Mouse (Mus musculus): Measurements from ENCODE around the gene Gm13040. TPM values are rescaled to one million over a fixed set of nuclear protein-coding genes. Genes with fewer than 3 reads are reported as not detected.
"Not testable (repeated sequence)": the region's sequence is repeated elsewhere in the genome, so short reads cannot be mapped to it uniquely, and the experiment has no call there.

Gm13040 gene
- total RNA-seq (2012; rRNA removed) = not detected in 2 replicates
- polyA plus RNA-seq (2012; ENCODE audit: insufficient read depth in 1 of 2, insufficient read length in 2 of 2, low read depth in 1 of 2, low replicate concordance in 2 of 2, missing spikeins in 1 of 2) = not detected

DNA sequence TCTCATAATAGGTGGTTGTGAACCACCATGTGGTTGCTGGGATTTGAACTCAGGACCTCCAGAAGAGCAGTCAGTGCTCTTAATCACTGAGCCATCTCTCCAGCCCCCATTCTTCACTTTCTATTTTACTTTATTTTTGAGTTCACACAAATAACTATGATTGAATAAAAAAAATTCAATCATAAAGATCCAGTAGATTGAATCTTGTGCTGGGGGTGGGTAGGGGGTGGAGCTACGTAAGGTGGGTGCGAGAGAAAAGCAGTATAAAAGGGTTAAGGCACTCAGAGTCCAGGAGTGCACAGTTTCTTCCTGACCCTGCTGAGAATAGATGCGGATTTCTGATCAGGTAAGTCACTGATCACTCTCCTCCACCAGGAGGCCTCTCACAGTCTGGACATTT, at the start of gene Gm13040:
TSS of gene Gm13040 (plus strand) at position 301 of the 400 bp plus-strand sequence.
- not testable (repeated sequence) for H3K27ac ChIP-seq (ENCODE audit: control insufficient read depth, low read depth, low read length)

DNA sequence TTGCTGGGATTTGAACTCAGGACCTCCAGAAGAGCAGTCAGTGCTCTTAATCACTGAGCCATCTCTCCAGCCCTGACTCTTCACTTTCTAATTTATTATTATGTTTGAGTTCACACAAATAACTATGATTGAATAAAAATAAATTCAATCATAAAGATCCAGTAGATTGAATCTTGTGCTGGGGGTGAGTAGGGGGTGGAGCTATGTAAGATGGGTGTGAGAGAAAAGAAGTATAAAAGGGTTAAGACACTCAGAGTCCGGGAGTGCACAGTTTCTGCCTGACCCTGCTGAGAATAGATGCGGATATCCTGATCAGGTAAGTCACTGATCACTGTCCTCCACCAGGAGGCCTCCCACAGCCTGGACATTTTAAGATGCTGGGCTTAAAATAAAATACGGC, 24.7 kb upstream of the Gm13040 start, which contains the start of gene Gm13043:
TSS of gene Gm13043 (plus strand) at position 301 of the 400 bp plus-strand sequence.
- no peaks in the 10 kb centered on the region for H3K79me2 ChIP-seq (ENCODE audit: control insufficient read depth, insufficient read depth, low read length, poor library complexity)
- H3K27ac ChIP-seq (ENCODE audit: control insufficient read depth, low read depth, low read length) = no peak within 1 kb of the TSS
- H3K4me3 ChIP-seq (ENCODE audit: control insufficient read depth in 1 of 2, insufficient read depth in 1 of 2, low read depth in 2 of 2, low read length in 2 of 2) = no peak within 1 kb of the TSS
- no peaks in the 10 kb centered on the region for H3K27me3 ChIP-seq (ENCODE audit: control insufficient read depth in 1 of 2, insufficient read depth in 2 of 2, low read length in 2 of 2)
- H3K36me3 ChIP-seq (ENCODE audit: control insufficient read depth in 1 of 2, insufficient read depth in 2 of 2, low read length in 2 of 2) = no peaks in the 10 kb centered on the region
- no peaks in the 10 kb centered on the region for H3K9me3 ChIP-seq (replicated peaks; ENCODE audit: insufficient read depth, low read length)
- TF ChIP-seq TCF12 (IDR thresholded peaks at IDR 0.05; ENCODE audit: low read depth, low read length) (no peak), JUND (IDR thresholded peaks at IDR 0.05; ENCODE audit: low read depth, low read length) (no peak), POLR2AphosphoS2 (IDR thresholded peaks at IDR 0.05; ENCODE audit: low read length) (no peak), SMC3 (IDR thresholded peaks at IDR 0.05; ENCODE audit: low read depth, low read length) (no peak), RAD21 (IDR thresholded peaks at IDR 0.05; ENCODE audit: low read depth, low read length) (no peak)
- H3K4me1 ChIP-seq (ENCODE audit: control insufficient read depth in 1 of 2, insufficient read depth in 2 of 2, low read length in 2 of 2) = no peaks in the 10 kb centered on the region
- H3K9ac ChIP-seq (ENCODE audit: control insufficient read depth, low read depth, low read length, poor library complexity, severe bottlenecking) = no peak within 1 kb of the TSS
- DNase-seq (ENCODE audit: low read depth, low spot score) = no peak

More for the DNA sequence above, at the start of gene Gm13040:
- H3K36me3 ChIP-seq (ENCODE audit: control insufficient read depth in 1 of 2, insufficient read depth in 2 of 2, low read length in 2 of 2); DNase-seq (ENCODE audit: low read depth, low spot score); H3K4me1 ChIP-seq (ENCODE audit: control insufficient read depth in 1 of 2, insufficient read depth in 2 of 2, low read length in 2 of 2); H3K27me3 ChIP-seq (ENCODE audit: control insufficient read depth in 1 of 2, insufficient read depth in 2 of 2, low read length in 2 of 2); H3K4me3 ChIP-seq (ENCODE audit: control insufficient read depth in 1 of 2, insufficient read depth in 1 of 2, low read depth in 2 of 2, low read length in 2 of 2); H3K9ac ChIP-seq (ENCODE audit: control insufficient read depth, low read depth, low read length, poor library complexity, severe bottlenecking); H3K9me3 ChIP-seq (replicated peaks; ENCODE audit: insufficient read depth, low read length); H3K79me2 ChIP-seq (ENCODE audit: control insufficient read depth, insufficient read depth, low read length, poor library complexity): not testable (repeated sequence)

DNA sequence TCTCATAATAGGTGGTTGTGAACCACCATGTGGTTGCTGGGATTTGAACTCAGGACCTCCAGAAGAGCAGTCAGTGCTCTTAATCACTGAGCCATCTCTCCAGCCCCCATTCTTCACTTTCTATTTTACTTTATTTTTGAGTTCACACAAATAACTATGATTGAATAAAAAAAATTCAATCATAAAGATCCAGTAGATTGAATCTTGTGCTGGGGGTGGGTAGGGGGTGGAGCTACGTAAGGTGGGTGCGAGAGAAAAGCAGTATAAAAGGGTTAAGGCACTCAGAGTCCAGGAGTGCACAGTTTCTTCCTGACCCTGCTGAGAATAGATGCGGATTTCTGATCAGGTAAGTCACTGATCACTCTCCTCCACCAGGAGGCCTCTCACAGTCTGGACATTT, 15.6 kb downstream of the Gm13040 start, which contains the start of the genes BC080695 and Gm13057:
TSS of gene BC080695 (plus strand) at position 301 of the 400 bp plus-strand sequence.
TSS of gene Gm13057 (plus strand) at position 310 of the 400 bp plus-strand sequence.
- H3K79me2 ChIP-seq (ENCODE audit: control insufficient read depth, insufficient read depth, low read length, poor library complexity); DNase-seq (ENCODE audit: low read depth, low spot score); H3K9ac ChIP-seq (ENCODE audit: control insufficient read depth, low read depth, low read length, poor library complexity, severe bottlenecking); H3K4me3 ChIP-seq (ENCODE audit: control insufficient read depth in 1 of 2, insufficient read depth in 1 of 2, low read depth in 2 of 2, low read length in 2 of 2); H3K4me1 ChIP-seq (ENCODE audit: control insufficient read depth in 1 of 2, insufficient read depth in 2 of 2, low read length in 2 of 2); H3K36me3 ChIP-seq (ENCODE audit: control insufficient read depth in 1 of 2, insufficient read depth in 2 of 2, low read length in 2 of 2); H3K27ac ChIP-seq (ENCODE audit: control insufficient read depth, low read depth, low read length); H3K27me3 ChIP-seq (ENCODE audit: control insufficient read depth in 1 of 2, insufficient read depth in 2 of 2, low read length in 2 of 2); H3K9me3 ChIP-seq (replicated peaks; ENCODE audit: insufficient read depth, low read length): not testable (repeated sequence)

Other genes with a start within 250 kb of the Gm13040 start
- gene Pdpn, start 236.4 kb upstream of the Gm13040 start, total RNA-seq (2012; rRNA removed) = not detected in 2 replicates
- gene Pdpn, start 236.4 kb upstream of the Gm13040 start, polyA plus RNA-seq (2012; ENCODE audit: insufficient read depth in 1 of 2, insufficient read length in 2 of 2, low read depth in 1 of 2, low replicate concordance in 2 of 2, missing spikeins in 1 of 2) = not detected
- not detected in 2 replicates for gene Lrrc38, start 186.2 kb upstream of the Gm13040 start, total RNA-seq (2012; rRNA removed)
- not detected for gene Lrrc38, start 186.2 kb upstream of the Gm13040 start, polyA plus RNA-seq (2012; ENCODE audit: insufficient read depth in 1 of 2, insufficient read length in 2 of 2, low read depth in 1 of 2, low replicate concordance in 2 of 2, missing spikeins in 1 of 2)
- gene Pramel1, start 141.5 kb upstream of the Gm13040 start, total RNA-seq (2012; rRNA removed) = not detected in 2 replicates
- gene Pramel1, start 141.5 kb upstream of the Gm13040 start, polyA plus RNA-seq (2012; ENCODE audit: insufficient read depth in 1 of 2, insufficient read length in 2 of 2, low read depth in 1 of 2, low replicate concordance in 2 of 2, missing spikeins in 1 of 2) = not detected
- gene Pramef8, start 123.5 kb upstream of the Gm13040 start, total RNA-seq (2012; rRNA removed) = not detected in 2 replicates
- not detected for gene Pramef8, start 123.5 kb upstream of the Gm13040 start, polyA plus RNA-seq (2012; ENCODE audit: insufficient read depth in 1 of 2, insufficient read length in 2 of 2, low read depth in 1 of 2, low replicate concordance in 2 of 2, missing spikeins in 1 of 2)
- gene Oog4, start 85.6 kb upstream of the Gm13040 start, total RNA-seq (2012; rRNA removed) = not detected in 2 replicates
- not detected for gene Oog4, start 85.6 kb upstream of the Gm13040 start, polyA plus RNA-seq (2012; ENCODE audit: insufficient read depth in 1 of 2, insufficient read length in 2 of 2, low read depth in 1 of 2, low replicate concordance in 2 of 2, missing spikeins in 1 of 2)
- gene Gm13043, start 24.6 kb upstream of the Gm13040 start, total RNA-seq (2012; rRNA removed) = not detected in 2 replicates
- not detected for gene Gm13043, start 24.6 kb upstream of the Gm13040 start, polyA plus RNA-seq (2012; ENCODE audit: insufficient read depth in 1 of 2, insufficient read length in 2 of 2, low read depth in 1 of 2, low replicate concordance in 2 of 2, missing spikeins in 1 of 2)
- not detected in 2 replicates for gene BC080695, start 15.7 kb downstream of the Gm13040 start, total RNA-seq (2012; rRNA removed)
- not detected for gene BC080695, start 15.7 kb downstream of the Gm13040 start, polyA plus RNA-seq (2012; ENCODE audit: insufficient read depth in 1 of 2, insufficient read length in 2 of 2, low read depth in 1 of 2, low replicate concordance in 2 of 2, missing spikeins in 1 of 2)
- not detected in 2 replicates for gene Gm13057, start 15.8 kb downstream of the Gm13040 start, total RNA-seq (2012; rRNA removed)
- not detected for gene Gm13057, start 15.8 kb downstream of the Gm13040 start, polyA plus RNA-seq (2012; ENCODE audit: insufficient read depth in 1 of 2, insufficient read length in 2 of 2, low read depth in 1 of 2, low replicate concordance in 2 of 2, missing spikeins in 1 of 2)
- gene Gm13083, start 79.0 kb downstream of the Gm13040 start, total RNA-seq (2012; rRNA removed) = not detected in 2 replicates
- gene Gm13083, start 79.0 kb downstream of the Gm13040 start, polyA plus RNA-seq (2012; ENCODE audit: insufficient read depth in 1 of 2, insufficient read length in 2 of 2, low read depth in 1 of 2, low replicate concordance in 2 of 2, missing spikeins in 1 of 2) = not detected
- not detected in 2 replicates for gene Gm13088, start 121.3 kb downstream of the Gm13040 start, total RNA-seq (2012; rRNA removed)
- gene Gm13088, start 121.3 kb downstream of the Gm13040 start, polyA plus RNA-seq (2012; ENCODE audit: insufficient read depth in 1 of 2, insufficient read length in 2 of 2, low read depth in 1 of 2, low replicate concordance in 2 of 2, missing spikeins in 1 of 2) = not detected
- gene Gm13089, start 166.8 kb downstream of the Gm13040 start, total RNA-seq (2012; rRNA removed) = not detected in 2 replicates
- not detected for gene Gm13089, start 166.8 kb downstream of the Gm13040 start, polyA plus RNA-seq (2012; ENCODE audit: insufficient read depth in 1 of 2, insufficient read length in 2 of 2, low read depth in 1 of 2, low replicate concordance in 2 of 2, missing spikeins in 1 of 2)
- not detected in 2 replicates for gene Gm13078, start 183.5 kb downstream of the Gm13040 start, total RNA-seq (2012; rRNA removed)
- gene Gm13078, start 183.5 kb downstream of the Gm13040 start, polyA plus RNA-seq (2012; ENCODE audit: insufficient read depth in 1 of 2, insufficient read length in 2 of 2, low read depth in 1 of 2, low replicate concordance in 2 of 2, missing spikeins in 1 of 2) = not detected